Mouse (Mus musculus): ENCODE results near the gene Olfr959. TPM values are rescaled to one million over a fixed set of nuclear protein-coding genes. Genes with fewer than 3 reads are reported as not detected.

Olfr959 gene
- polyA plus RNA-seq (2015; fragmentation: Nextera tagmentation; extraction: Ambion mirVana) = not detected in 2 replicates

DNA sequence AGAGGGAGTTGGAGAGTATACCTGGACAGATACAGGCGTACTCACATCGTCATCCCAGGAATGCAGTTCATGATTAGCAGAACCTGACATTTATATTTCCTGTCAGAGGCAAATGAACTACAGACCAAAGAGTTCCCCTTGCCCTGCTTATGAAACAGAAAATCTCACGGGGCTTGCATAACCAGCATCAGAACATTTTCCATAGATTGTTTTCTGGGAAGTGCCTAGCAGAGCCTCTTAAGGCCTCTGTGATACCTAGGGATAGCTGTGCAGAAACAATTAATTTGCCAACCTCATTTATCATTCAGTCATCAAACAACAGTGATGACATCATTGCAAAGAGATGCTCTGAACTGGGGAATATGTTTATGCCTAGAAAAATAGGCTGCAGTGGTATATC, at the start of gene Olfr959:
Olfr959 (minus strand) TSS at position 101 of the 400 bp plus-strand sequence.
- WGBS = 79% methylated on average over 3 of the region's 3 CpGs
- H3K9me3 ChIP-seq = no peaks in the 10 kb centered on the region
- no peaks in the 10 kb centered on the region for H3K36me3 ChIP-seq
- H3K27me3 ChIP-seq = no peaks in the 10 kb centered on the region
- H3K4me3 ChIP-seq = no peak within 1 kb of the TSS
- H3K9ac ChIP-seq = no peak within 1 kb of the TSS
- no peaks in the 10 kb centered on the region for H3K4me1 ChIP-seq (replicated peaks)
- H3K4me2 ChIP-seq = no peak within 1 kb of the TSS
- H3K27ac ChIP-seq = no peak within 1 kb of the TSS
- no peak for ATAC-seq (ENCODE audit: low FRiP score)

DNA sequence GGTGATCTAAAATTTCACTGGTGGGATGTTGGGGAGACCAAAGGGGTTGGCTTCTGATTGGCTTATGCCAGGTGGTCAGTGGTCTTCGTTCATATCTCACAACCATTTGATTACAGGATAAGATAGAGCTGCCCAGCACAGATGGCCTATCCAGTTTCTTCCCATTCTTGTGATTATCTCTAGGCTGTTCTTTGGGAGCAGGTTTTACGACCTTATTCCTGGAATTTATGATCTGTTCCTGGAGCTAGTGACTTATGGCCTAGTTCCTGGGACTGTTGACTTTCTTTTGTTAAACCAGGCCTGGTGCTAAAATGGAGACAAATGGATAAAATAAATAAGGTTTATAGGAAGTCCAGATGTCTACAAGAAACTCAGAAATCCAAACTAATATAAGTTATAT, 49.3 kb upstream of the Olfr959 start:
- WGBS = 86% methylated on average over 2 of the region's 2 CpGs
- H3K4me1 ChIP-seq (replicated peaks) = no peaks in the 10 kb centered on the region

DNA sequence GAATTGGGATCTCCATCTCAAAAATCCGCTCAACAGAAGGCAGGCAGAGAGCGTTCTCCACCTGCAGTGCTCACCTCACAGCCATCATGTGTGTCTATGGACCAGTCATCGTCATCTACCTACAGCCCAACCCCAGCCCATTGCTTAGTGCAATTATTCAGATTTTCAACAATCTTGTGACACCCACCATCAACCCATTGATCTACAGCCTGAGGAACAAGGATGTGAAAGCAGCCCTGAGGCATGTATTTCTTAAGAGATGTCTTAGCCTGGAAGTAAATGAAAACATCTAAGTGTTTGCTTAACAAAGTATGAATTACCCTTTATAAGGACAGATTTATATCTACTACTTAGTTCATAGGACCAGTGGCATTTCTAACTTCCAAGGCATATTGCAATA, 48.4 kb upstream of the Olfr959 start:
- Histone ChIP-seq H3K4me2 (no peak overlapping the region), H3K4me1 (replicated peaks) (no peaks in the 10 kb centered on the region), H3K9ac (no peak overlapping the region), H3K27me3 (no peaks in the 10 kb centered on the region), H3K4me3 (no peak overlapping the region), H3K36me3 (no peaks in the 10 kb centered on the region), H3K27ac (no peak overlapping the region), H3K9me3 (no peaks in the 10 kb centered on the region)
- no peak for ATAC-seq (ENCODE audit: low FRiP score)
- 95% methylated on average over 3 of the region's 3 CpGs for WGBS

More for the DNA sequence above, 49.3 kb upstream of the Olfr959 start:
- Histone ChIP-seq H3K27ac (no peak overlapping the region), H3K9ac (no peak overlapping the region), H3K36me3 (no peaks in the 10 kb centered on the region), H3K9me3 (no peaks in the 10 kb centered on the region), H3K4me3 (no peak overlapping the region), H3K4me2 (no peak overlapping the region), H3K27me3 (no peaks in the 10 kb centered on the region)
- ATAC-seq (ENCODE audit: low FRiP score) = no peak

DNA sequence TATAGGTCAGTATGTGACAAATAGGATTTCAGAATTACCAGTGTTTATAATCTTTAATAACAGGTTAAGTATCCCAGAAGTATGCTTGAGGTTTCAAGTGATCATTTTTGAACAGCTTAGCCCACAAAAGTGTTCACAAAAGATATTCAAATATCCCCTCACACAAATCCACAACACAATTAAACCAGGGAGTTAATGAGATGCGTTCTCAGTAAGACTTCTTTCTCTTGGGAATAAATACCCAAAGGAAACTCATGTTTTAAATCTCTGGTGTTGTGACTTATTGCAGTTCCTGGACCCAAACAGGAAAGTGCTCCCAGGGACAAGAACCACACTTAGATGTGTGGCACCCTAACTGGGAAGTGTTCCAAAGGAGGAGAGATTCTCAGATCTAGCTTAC, 45.7 kb upstream of the Olfr959 start, which contains the start of gene Olfr960:
Olfr960 (plus strand) TSS at position 301 of the 400 bp plus-strand sequence.
- Histone ChIP-seq H3K36me3 (no peaks in the 10 kb centered on the region), H3K27ac (no peak within 1 kb of the TSS), H3K27me3 (no peaks in the 10 kb centered on the region), H3K9me3 (no peaks in the 10 kb centered on the region), H3K9ac (no peak within 1 kb of the TSS), H3K4me1 (replicated peaks) (no peaks in the 10 kb centered on the region), H3K4me3 (no peak within 1 kb of the TSS), H3K4me2 (no peak within 1 kb of the TSS)
- ATAC-seq (ENCODE audit: low FRiP score) = no peak
- 76% methylated on average over 1 of the region's 1 CpGs for WGBS

DNA sequence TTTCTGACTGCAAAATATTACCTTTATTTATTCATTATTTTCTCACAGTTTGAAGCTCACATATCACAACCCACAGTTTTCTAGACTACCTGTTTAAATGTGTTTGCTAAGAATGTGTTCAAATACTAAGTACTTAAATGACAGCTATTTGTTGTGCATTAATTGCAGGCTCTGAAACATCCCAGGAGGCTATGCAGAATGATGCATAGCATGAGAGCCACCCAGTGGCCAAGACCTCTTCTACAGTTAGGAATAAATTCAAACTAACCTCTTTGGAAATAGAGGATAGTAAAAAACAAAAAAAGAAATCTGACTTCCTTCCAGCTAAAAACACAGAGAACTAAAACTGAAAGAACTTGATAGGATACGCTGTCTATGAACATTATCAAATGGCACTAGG, 36.6 kb upstream of the Olfr959 start:
- 72% methylated on average over 1 of the region's 1 CpGs for WGBS
- no peaks in the 10 kb centered on the region for H3K4me1 ChIP-seq (replicated peaks)
- no peak overlapping the region for H3K9ac ChIP-seq
- ATAC-seq (ENCODE audit: low FRiP score) = no peak
- H3K4me2 ChIP-seq = no peak overlapping the region
- H3K27ac ChIP-seq = no peak overlapping the region
- H3K36me3 ChIP-seq = no peaks in the 10 kb centered on the region
- H3K27me3 ChIP-seq = no peaks in the 10 kb centered on the region
- H3K4me3 ChIP-seq = no peak overlapping the region
- H3K9me3 ChIP-seq = no peaks in the 10 kb centered on the region

DNA sequence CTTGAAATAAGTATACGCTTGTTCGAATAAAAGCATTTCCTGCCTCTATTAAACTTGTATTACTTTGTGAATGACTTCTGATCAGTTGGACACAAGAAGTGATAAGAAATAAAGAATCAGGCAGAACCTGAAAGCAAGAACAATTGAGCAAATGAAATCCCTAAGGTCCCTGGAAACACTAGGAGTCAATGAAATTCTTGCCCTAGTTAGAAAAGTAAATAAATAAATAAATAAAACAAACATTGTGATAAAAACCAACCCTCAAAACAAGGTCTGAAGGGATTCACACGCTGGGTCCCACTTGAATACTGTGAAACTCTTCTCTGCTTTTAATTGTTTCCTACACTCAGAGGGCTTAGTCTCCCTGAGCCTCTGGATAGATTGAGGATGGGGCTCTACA, 35.0 kb upstream of the Olfr959 start, which contains the start of gene Olfr148:
Olfr148 (plus strand) TSS at position 301 of the 400 bp plus-strand sequence.
- Histone ChIP-seq H3K27ac (no peak within 1 kb of the TSS), H3K4me3 (no peak within 1 kb of the TSS), H3K27me3 (0 out of 2 replicates have a peak, but pooled peaks cover under 1% of the 10 kb centered on the region), H3K36me3 (no peaks in the 10 kb centered on the region), H3K4me1 (replicated peaks) (no peaks in the 10 kb centered on the region), H3K4me2 (no peak within 1 kb of the TSS), H3K9me3 (no peaks in the 10 kb centered on the region), H3K9ac (no peak within 1 kb of the TSS)
- ATAC-seq (ENCODE audit: low FRiP score) = no peak
- WGBS = 70% methylated on average over 3 of the region's 3 CpGs

DNA sequence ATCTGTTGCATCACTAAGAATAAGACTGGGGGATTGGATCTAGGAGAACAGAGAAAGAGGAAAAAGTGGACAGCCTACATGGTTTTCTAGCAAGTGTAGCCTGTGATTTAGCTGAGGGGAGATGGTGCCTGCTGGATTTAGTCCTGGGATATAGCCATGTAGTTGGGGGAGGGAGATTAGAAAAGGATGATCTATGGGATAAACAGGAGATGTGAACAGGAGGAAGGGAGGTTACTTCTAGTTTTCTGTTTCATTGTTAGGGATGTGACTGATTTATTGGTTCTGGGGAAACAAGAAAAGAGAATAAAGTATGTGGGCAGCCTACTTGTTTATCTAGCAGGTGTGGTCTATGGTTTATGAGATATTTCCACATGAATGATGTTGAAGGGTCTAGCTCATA, 33.1 kb upstream of the Olfr959 start:
- ATAC-seq (ENCODE audit: low FRiP score) = no peak
- Histone ChIP-seq H3K4me1 (replicated peaks) (peaks cover 9% of the 10 kb centered on the region), H3K36me3 (no peaks in the 10 kb centered on the region), H3K27ac (no peak overlapping the region), H3K9ac (no peak overlapping the region), H3K27me3 (0 out of 2 replicates have a peak, but pooled peaks cover 2% of the 10 kb centered on the region), H3K4me3 (no peak overlapping the region), H3K4me2 (no peak overlapping the region), H3K9me3 (no peaks in the 10 kb centered on the region)

DNA sequence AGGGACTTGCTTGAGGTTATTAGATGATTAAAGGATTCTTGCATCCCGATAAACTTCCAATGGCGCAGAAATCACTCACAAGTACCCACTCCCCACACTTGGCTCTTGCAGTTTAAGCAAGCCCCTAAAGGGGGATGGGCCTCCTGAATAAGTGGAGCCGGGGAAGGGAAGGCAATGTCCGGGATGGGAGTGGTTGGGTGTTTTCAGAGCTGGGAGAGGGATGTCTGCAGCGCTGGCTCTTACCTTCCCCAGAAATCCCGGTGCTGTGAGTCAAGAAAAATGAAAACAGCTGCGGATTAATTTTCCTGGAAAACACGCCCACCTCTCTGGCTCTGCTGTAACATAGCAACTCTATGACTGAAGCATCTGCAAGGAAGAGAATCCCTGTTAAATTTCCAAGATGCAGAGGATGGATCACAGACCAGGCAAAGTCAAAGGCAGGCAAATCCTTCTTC, 28.7 kb upstream of the Olfr959 start, which contains the start of gene AW551984:
AW551984 (minus strand) TSS at position 405 of the 455 bp plus-strand sequence.
- Histone ChIP-seq H3K4me2 (peak within 1 kb of the TSS; percentile 75), H3K4me3 (peak within 1 kb of the TSS; percentile 43), H3K36me3 (no peaks in the 10 kb centered on the region), H3K9me3 (no peaks in the 10 kb centered on the region), H3K4me1 (replicated peaks) (peaks cover 13% of the 10 kb centered on the region), H3K27me3 (0 out of 2 replicates have a peak, but pooled peaks cover 2% of the 10 kb centered on the region), H3K27ac (peak within 1 kb of the TSS; percentile 78), H3K9ac (peak within 1 kb of the TSS; percentile 64)
- peak; percentile 53; the same call in 1 of the 2 replicates for ATAC-seq (ENCODE audit: low FRiP score)
- under 1% methylated on average over 8 of the region's 8 CpGs for WGBS

DNA sequence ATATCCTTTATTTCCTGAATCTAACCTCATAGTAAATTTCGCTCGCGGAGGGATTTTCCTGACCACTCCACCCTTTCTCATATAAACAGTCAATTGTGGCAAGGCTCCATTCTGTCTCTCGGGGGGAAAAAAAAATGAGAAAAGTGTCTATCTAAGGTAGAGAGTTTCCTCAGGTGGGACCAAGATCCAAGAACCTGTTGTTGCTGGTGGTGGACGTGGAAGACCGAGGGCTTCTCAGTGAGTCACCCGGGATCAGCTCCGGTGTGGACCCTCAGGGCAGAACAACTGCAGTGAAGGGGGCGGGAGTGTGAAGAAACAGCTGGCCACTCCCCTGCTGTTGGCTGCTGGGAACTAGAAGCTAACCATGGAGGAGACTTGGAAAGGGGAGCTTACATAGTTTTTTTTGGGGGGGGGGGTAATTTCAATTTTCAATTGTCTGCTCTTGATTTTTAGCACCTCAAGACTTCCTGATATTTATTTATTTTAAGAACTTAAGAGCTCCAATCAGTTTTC, 28.0 kb upstream of the Olfr959 start:
- Histone ChIP-seq H3K36me3 (no peaks in the 10 kb centered on the region), H3K27me3 (0 out of 2 replicates have a peak, but pooled peaks cover 2% of the 10 kb centered on the region), H3K9me3 (no peaks in the 10 kb centered on the region), H3K9ac (peak overlapping the region; percentile 64), H3K27ac (peak overlapping the region; percentile 78), H3K4me3 (peak overlapping the region; percentile 43), H3K4me1 (replicated peaks) (peaks cover 13% of the 10 kb centered on the region), H3K4me2 (peak overlapping the region; percentile 75)
- 1% methylated on average over 9 of the region's 9 CpGs for WGBS
- peak; percentile 70 for ATAC-seq (ENCODE audit: low FRiP score)

DNA sequence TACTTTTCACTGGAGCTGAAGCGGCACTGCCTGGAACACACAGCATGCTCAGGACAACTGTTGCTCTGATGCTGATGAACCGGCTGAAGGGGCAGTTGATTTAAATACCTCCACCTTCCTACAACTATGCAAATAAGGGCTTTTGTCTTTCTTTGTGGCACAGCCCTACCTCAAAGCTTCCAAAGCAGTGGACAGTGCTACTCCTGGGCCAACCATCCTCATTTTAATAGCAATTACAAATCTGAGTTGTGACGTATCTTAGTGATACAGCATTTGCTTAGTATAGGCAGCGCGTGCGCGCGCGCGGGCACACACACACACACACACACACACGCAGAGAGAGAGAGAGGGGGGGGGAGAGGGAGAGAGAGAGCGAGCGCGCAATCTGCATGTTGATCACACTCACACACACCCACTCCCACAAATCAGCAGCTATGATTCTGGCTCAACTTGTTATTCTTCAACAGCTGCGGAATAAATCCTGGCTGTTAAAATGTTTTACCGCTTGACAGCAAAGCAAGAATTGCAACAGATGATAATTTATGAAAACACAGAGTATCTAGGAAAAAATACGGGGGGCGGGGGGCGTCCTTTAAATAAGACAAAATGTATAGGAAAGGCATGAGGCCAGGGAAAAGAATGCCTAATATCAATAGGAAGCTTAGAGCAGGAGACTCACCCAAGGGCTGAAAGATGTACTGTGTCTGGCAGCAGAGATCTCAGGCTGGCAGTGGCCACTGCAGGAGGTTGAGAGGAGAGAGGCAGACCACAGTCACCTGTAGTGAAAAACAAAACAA, 27.4 kb upstream of the Olfr959 start:
- Histone ChIP-seq H3K27ac (peak overlapping the region; percentile 78), H3K36me3 (no peaks in the 10 kb centered on the region), H3K4me2 (peak overlapping the region; percentile 75), H3K4me1 (replicated peaks) (peaks cover 13% of the 10 kb centered on the region), H3K27me3 (0 out of 2 replicates have a peak, but pooled peaks cover 2% of the 10 kb centered on the region), H3K4me3 (peak overlapping the region; percentile 43), H3K9me3 (no peaks in the 10 kb centered on the region), H3K9ac (peak overlapping the region; percentile 64)
- peak; percentile 95 for ATAC-seq (ENCODE audit: low FRiP score)
- WGBS = under 1% methylated on average over 19 of the region's 19 CpGs

DNA sequence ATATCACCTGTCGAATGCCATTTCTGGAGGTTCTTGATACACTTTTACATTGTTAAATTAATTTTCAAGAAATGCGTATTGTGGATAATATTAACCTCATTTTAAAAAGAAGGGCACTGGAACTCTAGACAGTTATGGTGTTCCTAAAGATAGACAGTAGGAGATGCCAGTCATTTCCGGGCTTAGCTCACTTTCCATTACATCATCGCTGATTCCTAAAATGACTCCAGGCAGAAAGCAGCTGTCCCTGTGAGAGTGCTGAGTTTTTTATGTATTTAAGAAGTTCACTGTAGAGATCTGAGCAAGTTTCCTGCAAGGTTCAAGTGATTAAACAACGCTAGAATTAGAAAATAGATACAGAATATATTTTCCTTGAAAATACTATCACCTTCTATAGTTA, 1.7 kb upstream of the Olfr959 start:
- Histone ChIP-seq H3K36me3 (no peaks in the 10 kb centered on the region), H3K4me3 (no peak overlapping the region), H3K9me3 (no peaks in the 10 kb centered on the region), H3K27ac (no peak overlapping the region), H3K4me1 (replicated peaks) (no peaks in the 10 kb centered on the region), H3K27me3 (no peaks in the 10 kb centered on the region), H3K4me2 (no peak overlapping the region), H3K9ac (no peak overlapping the region)
- WGBS = 88% methylated on average over 5 of the region's 5 CpGs
- no peak for ATAC-seq (ENCODE audit: low FRiP score)

DNA sequence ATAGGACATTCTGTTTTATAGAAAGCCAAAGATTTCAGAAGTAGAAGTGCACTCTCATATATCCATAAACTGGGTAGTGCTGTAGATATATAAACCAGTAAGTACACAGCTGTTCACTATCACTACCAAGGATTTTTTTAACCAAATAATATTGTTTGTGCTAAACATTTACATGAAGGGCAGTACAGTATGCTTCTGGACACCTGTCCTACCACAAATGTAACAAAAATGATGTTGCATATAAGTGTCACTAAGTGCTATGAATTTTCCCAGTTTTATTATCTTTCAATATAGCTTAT, 17.1 kb downstream of the Olfr959 start:
- H3K36me3 ChIP-seq = no peaks in the 10 kb centered on the region
- peaks cover 10% of the 10 kb centered on the region for H3K4me1 ChIP-seq (replicated peaks)
- H3K27me3 ChIP-seq = no peaks in the 10 kb centered on the region
- peak overlapping the region; percentile 85 for H3K27ac ChIP-seq
- no peak overlapping the region for H3K4me3 ChIP-seq
- H3K9me3 ChIP-seq = no peaks in the 10 kb centered on the region
- peak; percentile 26; the same call in 1 of the 2 replicates for ATAC-seq (ENCODE audit: low FRiP score)
- H3K9ac ChIP-seq = no peak overlapping the region
- no peak overlapping the region for H3K4me2 ChIP-seq

All from hindbrain, embryonic 13.5 days (tissue).